Mouse (Mus musculus) megakaryocyte progenitor cell, adult 5-6 weeks (primary cell): ENCODE measurements at regions not wholly inside any gene's neighbourhood (a gene's known extent, or its start where the extent isn't known, plus 50 kb on each side); places are given as distances from the start of the nearest gene placed in this dataset.

Experiments used
- ATAC-seq: replicated peaks from 2 replicates; pipeline ENCODE4 v1.8.0; 2016; ENCODE audit warnings: mild to moderate bottlenecking, moderate TSS enrichment, inconsistent platforms; ENCODE audit not compliant: poor library complexity

DNA sequence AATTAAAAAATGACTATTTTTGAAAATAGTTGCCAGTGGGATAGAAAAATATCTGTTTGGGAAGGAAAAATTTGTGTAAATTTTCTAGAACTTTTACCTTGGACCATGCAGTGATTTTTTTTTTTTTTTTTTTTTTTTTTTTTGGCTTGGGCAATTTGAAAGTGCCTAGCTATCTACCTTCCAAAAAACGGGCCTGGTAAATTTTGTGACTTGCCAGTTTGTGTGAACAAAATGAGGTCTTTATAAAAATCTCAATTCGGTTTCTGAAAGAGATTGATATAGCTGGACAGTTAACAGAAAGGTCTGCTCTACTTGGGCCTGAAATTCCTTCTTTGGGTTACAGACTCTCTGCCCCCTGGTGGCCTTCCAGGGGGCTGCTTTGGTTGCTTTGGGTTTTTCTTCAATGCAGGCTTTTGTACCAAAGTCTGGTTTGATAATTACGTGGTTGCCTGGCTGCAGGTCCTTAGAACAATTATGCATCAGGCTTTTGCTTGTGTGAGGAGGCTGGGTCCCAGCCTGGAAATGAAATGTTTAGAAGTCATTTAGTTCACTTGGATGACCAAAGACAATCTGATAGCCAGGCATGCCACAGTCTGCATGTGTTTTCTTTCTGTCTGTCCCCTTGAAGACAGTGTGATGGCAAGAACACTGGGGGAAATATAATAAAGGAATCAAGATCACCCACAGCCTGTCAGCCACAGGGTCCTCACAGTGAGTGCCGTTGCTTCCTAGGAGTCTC is 75.6 kb upstream of the Jazf1 start:
- 0 out of 2 replicates have a peak, but pooled peaks have one; percentile 50 for ATAC-seq

DNA sequence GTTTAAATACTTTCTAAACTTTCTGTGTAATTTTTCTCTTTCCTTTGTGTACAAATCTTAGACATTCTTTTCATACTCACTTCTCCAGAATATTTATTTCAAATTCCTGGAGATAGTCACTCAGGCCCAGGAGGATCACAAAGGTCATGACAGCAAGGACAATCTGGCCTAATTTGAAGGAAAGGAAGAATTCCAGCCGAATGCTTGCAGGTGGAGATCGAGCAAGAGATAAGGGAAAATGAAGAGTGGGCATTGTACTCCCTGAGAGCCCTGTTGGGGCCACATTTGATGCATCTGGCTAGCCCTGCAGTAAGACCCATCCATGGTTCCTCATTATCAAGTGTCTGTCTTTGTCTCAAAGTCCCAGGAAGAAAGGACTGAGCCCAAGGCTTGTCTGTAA is 66.0 kb upstream of the Jazf1 start:
- ATAC-seq, result no peak

DNA sequence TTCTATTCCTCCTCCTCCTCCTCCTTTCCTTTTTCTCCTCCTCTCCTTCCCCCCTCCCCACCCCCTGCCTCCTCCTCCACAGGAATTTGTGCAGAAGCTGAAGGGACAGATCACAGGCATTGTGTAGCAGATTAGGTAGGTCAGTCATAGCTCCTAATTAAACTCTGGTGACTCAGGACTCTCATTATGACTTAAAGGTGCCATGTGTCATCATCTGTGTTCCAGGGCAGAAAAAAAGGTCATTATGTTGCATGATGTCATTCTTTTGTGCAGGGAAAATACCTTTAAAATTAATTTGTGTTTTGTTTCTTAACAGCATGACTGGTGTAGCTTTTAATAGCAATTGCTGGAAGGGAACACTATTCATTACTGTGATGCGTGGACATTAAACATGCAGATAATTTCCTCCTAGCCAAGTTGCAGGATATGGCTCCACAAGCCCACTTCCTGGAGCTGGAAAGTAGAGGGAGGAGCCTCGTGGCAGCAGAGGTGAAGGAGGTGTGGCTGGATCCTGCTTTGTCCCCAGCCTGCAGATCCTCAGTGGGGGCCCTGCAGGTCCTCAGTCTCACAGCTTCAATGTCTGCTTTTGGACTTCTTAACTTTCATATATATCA is 62.4 kb upstream of the Jazf1 start:
- no peak for ATAC-seq

DNA sequence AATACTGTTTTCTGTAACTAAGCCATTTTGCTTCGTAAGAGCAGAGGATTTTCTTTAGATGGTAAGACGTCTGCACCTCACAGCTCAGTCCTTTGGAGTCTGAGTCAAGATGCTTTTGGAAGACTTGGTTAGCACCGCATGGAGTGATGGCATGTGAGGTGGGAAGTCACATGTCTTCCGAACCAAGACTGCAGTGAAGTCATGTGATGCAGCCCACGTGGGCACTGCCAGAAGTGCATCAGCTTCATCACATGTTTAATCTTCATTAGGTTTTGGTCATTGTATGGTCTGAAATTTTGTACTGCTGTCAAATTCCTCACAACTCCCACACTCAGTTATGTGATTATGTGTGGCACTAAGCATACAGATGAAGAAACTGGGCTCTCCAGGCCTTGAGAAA is 58.3 kb upstream of the Jazf1 start:
- ATAC-seq, result no peak

DNA sequence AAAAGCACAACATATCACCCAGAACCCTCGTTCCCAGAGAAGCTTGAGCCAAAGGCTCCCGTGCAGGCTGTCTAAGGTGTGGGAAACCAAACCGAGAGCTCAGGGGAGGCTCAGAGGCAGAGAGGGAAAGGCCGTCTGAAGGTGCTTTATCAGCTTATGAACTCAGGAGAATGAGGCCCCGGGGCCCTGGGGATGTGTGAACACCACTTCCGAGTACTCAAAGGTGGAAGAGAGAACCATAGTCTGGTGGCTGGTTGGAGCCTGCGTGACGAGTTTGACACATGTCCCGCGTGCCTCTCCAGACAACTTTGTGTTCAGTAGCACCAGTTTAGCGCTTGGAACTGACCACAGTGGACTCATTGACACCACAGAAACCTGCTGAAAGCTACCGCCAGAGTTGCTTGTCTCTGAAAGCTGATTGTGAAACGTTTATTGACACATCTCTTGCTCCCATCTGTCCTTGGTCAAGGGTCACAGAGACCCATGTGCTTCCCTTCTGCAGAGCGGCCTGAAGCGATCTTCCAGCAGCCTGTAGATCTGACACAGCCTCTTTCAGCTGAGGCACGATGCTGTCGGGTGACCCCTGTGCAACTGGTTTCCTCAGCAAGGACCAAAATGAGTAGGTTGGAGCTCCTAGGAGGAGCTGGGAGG is 56.5 kb upstream of the Jazf1 start:
- ATAC-seq, result 0 out of 2 replicates have a peak, but pooled peaks have one; percentile 20

DNA sequence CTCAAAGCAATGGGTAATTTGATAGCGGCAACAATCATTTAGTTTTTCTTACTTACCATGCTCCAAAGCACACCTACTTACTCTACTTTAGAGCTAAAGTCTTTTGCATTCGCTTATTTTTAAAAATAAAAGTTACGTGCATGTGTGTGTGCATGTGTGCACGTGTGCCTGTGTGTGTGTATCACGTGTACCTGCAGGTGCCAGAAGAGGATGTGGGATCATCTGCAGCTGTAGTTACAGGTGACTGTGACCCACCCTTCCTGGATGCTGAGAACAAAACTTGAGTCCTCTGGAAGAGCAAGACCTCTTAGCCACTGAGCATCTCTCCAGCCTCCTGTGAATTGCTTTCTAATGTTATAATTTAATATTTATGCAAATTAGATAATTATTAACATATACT is 52.0 kb upstream of the Jazf1 start:
- ATAC-seq, result no peak
